Mouse (Mus musculus): ENCODE measurements around the gene Hax1.

- TF ChIP-seq POLR2A (IDR thresholded peaks at IDR 0.05; ENCODE audit: insufficient read depth, low read depth, low read length) (no peak), CTCF (IDR thresholded peaks at IDR 0.05; ENCODE audit: insufficient read depth, low read depth, low read length) (no peak)
These were observed 11.7 kb upstream of the Hax1 start for GRCm38 (mm10) chr3:90010291-90010690.
